Comparison of ENCODE assay signal across 14 mouse cellular contexts in the genomic region with DNA sequence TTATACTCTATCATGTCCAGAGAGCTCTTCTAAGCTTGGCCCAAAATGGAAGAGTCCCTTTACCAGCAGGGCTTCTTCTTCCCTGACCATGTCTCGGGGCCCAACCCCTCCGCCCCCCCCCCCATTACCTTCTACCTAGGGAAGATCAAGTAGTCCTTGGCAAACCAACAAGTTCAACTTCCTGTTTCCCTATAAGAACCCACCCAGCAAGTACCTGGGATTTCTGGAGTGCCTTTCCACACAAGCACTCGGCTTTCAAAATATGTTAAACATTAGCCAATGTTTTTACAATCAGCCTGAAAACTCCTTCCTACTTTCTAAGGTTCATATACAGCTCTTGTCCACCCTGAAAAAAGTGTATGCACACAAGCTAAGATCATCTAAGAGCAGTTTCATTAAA.
"Had no signal": no experiment of that assay in that cellular context is flagged by ENCODE, and none has a peak within 500 bp of the region (broad histone marks: within the 10 kb centered on the region; RNA-seq: fewer than 3 reads in every experiment).

No protein-coding gene starts in this region.

- H3K36me3 ChIP-seq: limb, embryonic 15.5 days; liver, embryonic 12.5 days; midbrain, embryonic 12.5 days; midbrain, embryonic 15.5 days; neural tube, embryonic 12.5 days; stomach, embryonic 15.5 days had no signal

- H3K4me2 ChIP-seq: limb, embryonic 15.5 days; liver, embryonic 12.5 days; midbrain, embryonic 12.5 days; midbrain, embryonic 15.5 days; neural tube, embryonic 12.5 days; stomach, embryonic 15.5 days had no signal

- DNase-seq: right cerebral cortex, postnatal 14 days; thymus, adult 2 months; thymus, postnatal 25 days; thymus, postnatal 4 days had no signal

- H3K9me3 ChIP-seq: limb, embryonic 15.5 days; liver, embryonic 12.5 days; midbrain, embryonic 12.5 days; midbrain, embryonic 15.5 days; neural tube, embryonic 12.5 days; stomach, embryonic 15.5 days had no signal

- H3K4me3 ChIP-seq: limb, embryonic 15.5 days; liver, embryonic 12.5 days; megakaryocyte, embryonic 14.5 days; midbrain, embryonic 12.5 days; midbrain, embryonic 15.5 days; neural tube, embryonic 12.5 days; stomach, embryonic 15.5 days had no signal

- H3K9ac ChIP-seq: limb, embryonic 15.5 days; liver, embryonic 12.5 days; liver, embryonic 14.5 days; midbrain, embryonic 12.5 days; midbrain, embryonic 15.5 days; neural tube, embryonic 12.5 days; stomach, embryonic 15.5 days had no signal

- H3K4me1 ChIP-seq: limb, embryonic 15.5 days; liver, embryonic 12.5 days; megakaryocyte, embryonic 14.5 days; midbrain, embryonic 12.5 days; midbrain, embryonic 15.5 days; neural tube, embryonic 12.5 days; stomach, embryonic 15.5 days had no signal

- H3K27ac ChIP-seq: limb, embryonic 15.5 days; liver, embryonic 12.5 days; liver, embryonic 14.5 days; macrophage; midbrain, embryonic 12.5 days; midbrain, embryonic 15.5 days; neural tube, embryonic 12.5 days; stomach, embryonic 15.5 days; stomach, postnatal 0 days had no signal

- ATAC-seq: liver, embryonic 12.5 days; midbrain, embryonic 15.5 days had no signal

- H3K27me3 ChIP-seq: limb, embryonic 15.5 days; liver, embryonic 12.5 days; megakaryocyte, embryonic 14.5 days; midbrain, embryonic 12.5 days; midbrain, embryonic 15.5 days; stomach, embryonic 15.5 days had no signal
